Mouse (Mus musculus): ENCODE measurements around the gene 4930519P11Rik. TPM values are rescaled to one million over a fixed set of nuclear protein-coding genes. Genes with fewer than 3 reads are reported as not detected.

4930519P11Rik gene
- total RNA-seq, 2 experiments from 2014 or later = not detected

DNA sequence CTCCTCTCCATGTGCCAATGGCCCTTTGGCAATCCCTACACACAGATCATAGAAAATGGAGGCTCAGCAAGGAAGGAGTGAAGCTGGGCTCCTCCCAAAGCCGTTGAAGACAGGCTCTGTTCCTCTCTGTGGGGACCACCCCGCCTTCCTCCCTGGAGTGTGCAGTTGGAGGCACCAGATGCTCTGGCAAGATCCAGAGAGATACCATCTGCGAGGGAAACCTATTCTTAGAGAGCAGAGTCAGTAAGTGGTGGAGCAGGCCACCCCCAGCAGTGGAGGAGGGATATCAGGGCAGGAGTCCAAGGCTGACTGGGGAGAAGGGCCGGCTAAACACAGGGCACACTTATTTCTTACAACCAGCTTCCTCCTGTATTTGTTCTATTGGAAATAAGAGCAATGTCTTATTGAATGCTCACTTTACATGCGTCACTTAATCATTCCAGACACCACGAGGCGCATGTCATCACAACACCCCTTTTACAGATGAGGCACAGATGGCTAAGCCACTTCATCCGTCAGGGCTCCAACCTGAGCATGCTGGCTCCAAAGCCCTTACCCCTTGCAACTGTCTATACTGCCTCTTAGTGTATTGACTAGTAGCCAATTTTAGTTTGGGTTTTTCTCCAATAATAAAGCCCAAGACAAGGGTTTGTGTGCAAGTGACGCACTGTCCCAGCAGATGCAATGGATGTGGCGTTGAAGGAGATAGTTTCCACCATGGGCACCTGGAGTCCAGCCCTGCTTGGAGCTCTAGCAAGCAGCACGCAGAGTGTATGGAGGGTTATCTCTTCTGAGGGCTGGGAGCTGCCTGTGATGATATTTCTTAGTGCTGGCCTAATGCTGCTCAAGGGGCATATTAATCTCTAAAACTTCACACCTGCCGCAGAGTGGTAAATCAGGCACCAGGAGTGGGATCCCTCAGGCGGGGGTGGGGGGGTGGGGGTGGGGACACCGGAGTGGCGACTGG is 29.0 kb downstream of the 4930519P11Rik start:
- DNase-seq = no peak

DNA sequence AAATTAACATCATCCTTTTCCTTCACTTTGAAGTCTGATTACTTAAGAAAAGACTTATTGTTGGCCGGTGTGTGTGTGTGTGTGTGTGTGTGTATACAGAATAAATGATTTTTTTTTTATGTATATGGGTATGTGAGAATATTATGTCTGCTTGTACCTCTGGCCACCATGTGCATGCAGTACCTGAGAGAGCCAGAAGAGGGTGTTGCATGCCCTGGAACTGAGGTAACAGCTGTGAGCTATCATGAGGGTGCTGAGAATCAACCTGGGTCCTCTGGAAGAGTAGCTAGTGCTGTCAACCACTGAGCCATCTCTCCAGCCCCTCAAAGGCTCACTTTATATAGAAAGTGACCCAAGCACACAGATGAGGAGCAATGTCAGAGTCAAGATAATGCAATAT is 31.8 kb downstream of the 4930519P11Rik start:
- DNase-seq = no peak

DNA sequence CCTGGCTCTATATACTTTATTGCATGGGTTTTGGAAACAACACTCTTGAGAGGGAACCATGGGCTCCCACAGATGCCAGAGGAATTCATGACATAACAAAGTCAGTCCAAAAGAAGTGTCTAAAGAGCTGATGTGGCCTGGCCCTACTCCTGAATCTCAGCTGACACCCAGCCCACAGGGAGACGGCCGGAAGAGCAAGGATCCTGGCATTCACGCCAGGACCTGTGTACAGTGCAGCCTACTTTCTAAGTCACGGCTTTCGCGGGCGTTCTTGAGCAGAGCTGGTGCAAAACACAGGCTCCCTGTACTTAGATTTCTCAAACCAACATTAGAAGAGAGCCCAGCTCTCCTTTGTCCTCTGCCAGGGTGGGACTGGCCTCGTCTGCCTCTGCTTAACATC is 32.7 kb downstream of the 4930519P11Rik start:
- DNase-seq = peak; percentile 59

- DNase-seq = no peak
Observed at GRCm38 (mm10) chr2:154577744-154578067, 35.5 kb downstream of the 4930519P11Rik start.

DNA sequence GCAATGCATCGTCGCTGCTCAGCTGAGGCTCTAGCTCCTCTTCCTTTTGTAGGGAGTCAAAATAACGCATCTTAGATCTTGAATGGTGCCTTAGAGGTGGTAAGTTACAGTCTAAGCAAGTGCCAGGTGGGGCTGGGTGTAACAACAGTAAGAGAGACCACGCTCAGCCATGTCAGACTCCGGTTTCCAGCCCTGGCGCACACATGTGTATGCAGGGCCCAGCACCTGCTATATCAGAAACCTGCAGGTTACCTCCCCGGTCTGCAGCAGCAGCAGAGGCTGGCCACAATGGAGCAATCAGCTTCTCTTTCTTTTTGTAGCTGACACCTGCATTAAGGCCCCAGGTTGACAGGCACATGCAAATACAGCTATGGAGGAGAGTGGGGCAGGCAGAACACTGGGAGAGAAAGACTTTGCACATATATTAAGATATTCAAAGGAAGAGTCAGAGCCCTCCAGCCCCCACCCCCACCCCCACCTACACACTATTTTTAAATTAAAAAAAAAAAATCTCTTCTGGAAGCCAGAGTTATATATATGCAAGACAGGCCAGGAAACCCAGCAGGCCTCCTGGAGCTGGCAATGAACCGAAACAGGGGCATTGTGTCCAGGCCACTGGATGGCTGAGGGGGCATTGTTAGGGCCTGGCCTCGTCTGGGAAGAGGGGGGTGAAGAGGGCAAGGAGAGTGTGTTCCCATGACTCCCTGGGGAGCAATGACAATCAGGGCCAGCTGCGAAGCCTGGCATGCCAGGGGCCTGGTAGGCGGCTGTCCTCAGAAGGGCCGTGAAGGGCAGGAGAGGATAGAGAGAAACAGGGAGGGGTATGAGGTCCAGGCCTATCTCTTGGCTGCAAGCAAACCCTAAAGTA is 36.1 kb downstream of the 4930519P11Rik start:
- no peak for DNase-seq

- DNase-seq = no peak
Observed at GRCm38 (mm10) chr2:154574271-154574670, 39.0 kb downstream of the 4930519P11Rik start.

GRCm38 (mm10) chr2:154572996-154573395 is 40.2 kb downstream of the 4930519P11Rik start:
- no peak for DNase-seq

- DNase-seq = no peak
Observed at GRCm38 (mm10) chr2:154571976-154572375, 41.3 kb downstream of the 4930519P11Rik start.

GRCm38 (mm10) chr2:154571266-154571665 is 42.0 kb downstream of the 4930519P11Rik start:
- no peak for DNase-seq

DNA sequence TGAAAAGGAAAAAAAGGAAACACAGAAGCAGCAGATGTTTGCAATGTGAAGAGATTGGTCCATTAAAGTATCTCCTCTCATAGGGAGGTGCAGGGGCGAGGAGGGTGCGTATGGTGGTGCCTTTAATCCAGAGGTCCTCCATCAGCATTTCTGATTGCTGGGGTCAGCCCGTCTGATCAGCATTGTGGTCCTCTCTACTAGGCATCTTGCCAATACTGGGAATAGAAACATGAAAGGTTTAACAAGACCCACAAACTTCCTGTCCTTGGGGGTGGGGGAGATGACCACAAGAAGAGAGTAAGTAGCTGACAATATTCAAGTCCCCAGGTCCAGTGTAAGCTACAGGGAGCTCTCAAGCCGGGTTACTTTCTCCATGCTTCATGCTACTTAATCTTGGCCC is 42.6 kb downstream of the 4930519P11Rik start:
- DNase-seq = no peak

- peak; percentile 99 for DNase-seq
Observed at GRCm38 (mm10) chr2:154569836-154570286, 43.4 kb downstream of the 4930519P11Rik start, which contains the start of gene E2f1. E2f1 (minus strand) TSS chr2:154569892.

DNA sequence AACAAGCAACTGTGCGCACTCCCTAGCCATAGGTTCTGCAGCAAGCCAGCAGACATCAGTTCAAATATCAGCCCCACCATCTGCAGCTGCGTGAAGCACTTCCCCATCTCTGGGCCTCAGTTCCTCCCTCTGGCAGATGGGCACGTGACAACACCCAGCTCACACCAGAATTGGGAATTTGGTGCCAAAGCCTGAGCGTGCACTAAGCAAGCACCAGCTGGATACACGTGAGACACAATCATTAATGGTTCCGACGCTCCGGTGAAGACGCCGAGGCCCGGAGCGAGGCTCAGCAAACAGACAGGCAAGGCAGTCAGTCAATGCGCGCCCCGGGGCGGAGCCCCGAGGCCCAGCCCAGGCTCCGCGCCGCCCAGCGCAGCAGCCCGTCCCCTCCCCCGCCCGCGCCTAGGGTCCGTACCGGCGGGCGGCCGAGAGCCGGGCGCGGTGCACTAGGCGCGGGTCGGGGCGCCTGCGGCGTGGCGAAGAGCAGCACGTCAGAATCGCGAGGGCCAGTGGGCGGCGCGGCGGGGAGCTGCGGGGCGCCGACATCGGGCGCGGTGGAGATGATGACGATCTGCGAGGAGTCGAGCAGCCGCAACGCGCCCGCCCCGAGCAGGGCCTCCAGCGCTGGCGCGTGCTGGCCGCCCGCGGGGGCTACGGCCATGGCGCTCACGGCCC is 44.0 kb downstream of the 4930519P11Rik start:
- DNase-seq = peak; percentile 87

GRCm38 (mm10) chr2:154568329-154569070 is 44.7 kb downstream of the 4930519P11Rik start:
- peak; percentile 39 for DNase-seq

- DNase-seq = no peak
Observed at GRCm38 (mm10) chr2:154567766-154568165, 45.5 kb downstream of the 4930519P11Rik start.

- DNase-seq = no peak
Observed at GRCm38 (mm10) chr2:154566641-154567040, 46.6 kb downstream of the 4930519P11Rik start.

DNA sequence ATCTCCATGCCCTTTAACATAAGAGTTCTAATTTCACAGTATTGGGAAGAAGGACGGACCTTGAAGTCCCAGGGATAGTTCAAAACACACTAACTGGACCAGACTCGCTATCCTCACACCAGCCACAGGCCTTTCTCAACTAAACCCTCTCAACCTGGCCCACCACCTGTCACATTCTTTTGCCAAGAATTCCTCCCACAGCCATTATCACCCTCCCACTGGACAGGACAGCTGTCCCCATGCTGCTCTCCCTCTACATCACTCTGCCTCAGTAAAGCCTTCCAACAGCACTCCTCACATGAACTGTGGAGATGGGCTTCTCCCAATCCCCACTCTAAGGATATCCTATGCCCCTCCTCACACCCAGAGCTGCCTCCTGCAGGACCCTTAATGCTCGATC is 47.7 kb downstream of the 4930519P11Rik start:
- DNase-seq = no peak

GRCm38 (mm10) chr2:154563612-154564170 is 49.5 kb downstream of the 4930519P11Rik start:
- no peak for DNase-seq

All from adrenal gland, postnatal 10 days (tissue).